Mouse (Mus musculus) hindbrain, postnatal 0 days (tissue): ENCODE measurements at regions not wholly inside any gene's neighbourhood (a gene's known extent, or its start where the extent isn't known, plus 50 kb on each side); places are given as distances from the start of the nearest gene placed in this dataset.

Experiments
- ATAC-seq: fragments of 200-750 bp; cut with Nextera tagmentation; 2 replicates; pipeline ENCODE4 v1.8.0; 2017; ENCODE audit warnings: mild to moderate bottlenecking, moderate TSS enrichment, moderate library complexity
- DNase-seq: peaks from one replicate; pipeline ENCODE4 v3.0.0-alpha.2; 2015; ENCODE audit warnings: low spot score
- H3K27ac ChIP-seq: fragments of 300-500 bp; sonication (generic); 2 replicates; pipeline ENCODE4 v1.5.1; 2014; ENCODE audit warnings: mild to moderate bottlenecking
- H3K27me3 ChIP-seq: fragments of 300-500 bp; sonication (generic); 2 replicates; pipeline ENCODE4 v1.6.1; 2014; ENCODE audit warnings: low read length, mixed read lengths; ENCODE audit not compliant: insufficient read depth
- H3K36me3 ChIP-seq: fragments of 300-500 bp; sonication (generic); 2 replicates; pipeline ENCODE4 v1.6.1; 2014; ENCODE audit warnings: low read length, mixed read lengths; ENCODE audit not compliant: insufficient read depth
- H3K4me1 ChIP-seq: fragments of 300-500 bp; sonication (generic); 2 replicates; pipeline ENCODE4 v1.6.1; 2014; ENCODE audit warnings: antibody characterized with exemption, low read length, mixed read lengths; ENCODE audit not compliant: insufficient read depth
- H3K4me2 ChIP-seq: fragments of 300-500 bp; sonication (generic); 2 replicates; pipeline ENCODE4 v1.6.1; 2014; ENCODE audit warnings: low read depth, mild to moderate bottlenecking, low read length, moderate library complexity, mixed read lengths
- H3K4me3 ChIP-seq: fragments of 300-500 bp; sonication (generic); 2 replicates; pipeline ENCODE4 v1.5.1; 2014; ENCODE audit warnings: low read length
- H3K9ac ChIP-seq: fragments of 300-500 bp; sonication (generic); replicated peaks from 2 replicates; pipeline ENCODE4 v1.6.1; 2014; ENCODE audit warnings: mild to moderate bottlenecking, low read length, moderate library complexity, mixed read lengths
- H3K9me3 ChIP-seq: fragments of 300-500 bp; sonication (generic); 2 replicates; pipeline ENCODE4 v1.6.1; 2016; ENCODE audit warnings: low read length, mixed read lengths
- CTCF ChIP-seq: IDR thresholded peaks from 2 replicates; pipeline ENCODE4 v1.5.1; 2016; ENCODE audit warnings: antibody characterized with exemption, control low read depth, low read depth
- WGBS: fragments of 180-500 bp; shearing (Covaris S2); extraction: QIAGEN DNeasy Blood & Tissue Kit; methylation state at CpG from one replicate; pipeline ENCODE4 v1.1.7; 2014; 5-methylcytosine and 5-hydroxymethylcytosine counted together

DNA sequence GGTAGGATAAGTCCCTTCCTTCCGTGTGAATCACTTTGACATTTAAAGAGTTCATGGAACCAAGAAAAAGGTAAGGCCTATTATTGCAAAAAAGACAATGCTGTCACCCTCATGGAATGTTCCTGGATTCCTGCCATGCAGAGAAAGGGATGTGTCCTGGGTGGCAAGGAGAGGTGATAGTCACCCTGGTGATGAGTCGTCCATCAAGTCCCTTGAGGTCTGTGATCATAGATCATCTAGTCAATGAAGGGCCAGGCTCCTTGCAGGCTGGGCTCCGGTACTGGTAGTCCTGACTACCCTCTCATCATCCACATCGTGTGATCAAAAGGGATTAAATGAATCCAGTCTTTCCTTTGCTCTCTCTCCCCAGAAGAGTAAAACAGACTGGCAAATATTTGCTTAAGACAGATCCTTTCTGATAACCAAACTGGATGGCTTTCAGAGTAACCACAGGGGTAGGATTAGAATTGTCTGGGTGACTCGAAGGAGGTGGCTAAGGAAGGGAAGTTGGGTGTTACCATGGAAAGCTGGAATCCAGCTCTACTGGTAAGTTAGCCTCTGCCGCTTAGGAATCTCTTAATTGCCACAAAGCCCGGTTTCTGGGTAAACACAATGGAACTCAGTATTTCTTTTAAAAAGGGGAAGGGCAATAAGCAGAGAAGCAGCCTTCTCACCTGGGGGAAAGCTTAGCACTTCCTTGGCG lies 253.2 kb downstream of the Ikzf2 start:
- H3K4me2 ChIP-seq = no peak overlapping the region
- WGBS = 61% methylated on average over 8 of the region's 8 CpGs
- no peaks in the 10 kb centered on the region for H3K27me3 ChIP-seq
- H3K9ac ChIP-seq = no peak overlapping the region
- no peak for DNase-seq
- H3K27ac ChIP-seq = no peak overlapping the region
- H3K36me3 ChIP-seq = no peaks in the 10 kb centered on the region
- ATAC-seq = no peak
- H3K9me3 ChIP-seq = no peaks in the 10 kb centered on the region
- TF ChIP-seq CTCF = no peak
- H3K4me1 ChIP-seq = no peaks in the 10 kb centered on the region
- H3K4me3 ChIP-seq = no peak overlapping the region

- Histone ChIP-seq H3K4me2 (no peak overlapping the region), H3K4me1 (no peaks in the 10 kb centered on the region), H3K9ac (no peak overlapping the region), H3K27me3 (no peaks in the 10 kb centered on the region), H3K4me3 (no peak overlapping the region), H3K9me3 (no peaks in the 10 kb centered on the region), H3K36me3 (no peaks in the 10 kb centered on the region), H3K27ac (no peak overlapping the region)
- ATAC-seq (no peak), DNase-seq (no peak)
- 57% methylated on average over 8 of the region's 8 CpGs for WGBS
- TF ChIP-seq CTCF = no peak
Observed at GRCm38 (mm10) chr1:69430683-69431407, 256.2 kb downstream of the Ikzf2 start.

GRCm38 (mm10) chr1:69429632-69430031 lies 257.4 kb downstream of the Ikzf2 start:
- ATAC-seq (no peak), DNase-seq (no peak)
- Histone ChIP-seq H3K9me3 (no peaks in the 10 kb centered on the region), H3K4me2 (no peak overlapping the region), H3K9ac (no peak overlapping the region), H3K27ac (no peak overlapping the region), H3K27me3 (no peaks in the 10 kb centered on the region), H3K4me1 (no peaks in the 10 kb centered on the region), H3K36me3 (no peaks in the 10 kb centered on the region), H3K4me3 (no peak overlapping the region)
- 42% methylated on average over 5 of the region's 5 CpGs for WGBS
- no peak for TF ChIP-seq CTCF

GRCm38 (mm10) chr1:69397676-69398075 lies 289.4 kb downstream of the Ikzf2 start:
- Histone ChIP-seq H3K27ac (no peak overlapping the region), H3K4me1 (no peaks in the 10 kb centered on the region), H3K27me3 (no peaks in the 10 kb centered on the region), H3K9me3 (peaks cover 16% of the 10 kb centered on the region; the same call in 1 of the 2 replicates), H3K36me3 (no peaks in the 10 kb centered on the region), H3K4me3 (no peak overlapping the region), H3K9ac (no peak overlapping the region), H3K4me2 (no peak overlapping the region)
- 80% methylated on average over 2 of the region's 2 CpGs for WGBS
- no peak for TF ChIP-seq CTCF
- ATAC-seq (no peak), DNase-seq (no peak)

GRCm38 (mm10) chr1:69382374-69382773 lies 274.5 kb upstream of the Erbb4 start:
- WGBS = 94% methylated on average over 1 of the region's 1 CpGs
- H3K27me3 ChIP-seq = no peaks in the 10 kb centered on the region
- H3K4me1 ChIP-seq = no peaks in the 10 kb centered on the region
- ATAC-seq (no peak), DNase-seq (no peak)
- no peak overlapping the region for H3K4me2 ChIP-seq
- peaks cover 5% of the 10 kb centered on the region; the same call in 1 of the 2 replicates for H3K9me3 ChIP-seq
- no peak for TF ChIP-seq CTCF
- H3K9ac ChIP-seq = no peak overlapping the region
- H3K27ac ChIP-seq = no peak overlapping the region
- no peaks in the 10 kb centered on the region for H3K36me3 ChIP-seq
- no peak overlapping the region for H3K4me3 ChIP-seq

GRCm38 (mm10) chr1:69379741-69380140 lies 271.9 kb upstream of the Erbb4 start:
- Histone ChIP-seq H3K9ac (no peak overlapping the region), H3K36me3 (no peaks in the 10 kb centered on the region), H3K9me3 (peaks cover 7% of the 10 kb centered on the region; the same call in 1 of the 2 replicates), H3K4me3 (no peak overlapping the region), H3K27me3 (no peaks in the 10 kb centered on the region), H3K27ac (no peak overlapping the region), H3K4me2 (no peak overlapping the region), H3K4me1 (no peaks in the 10 kb centered on the region)
- no peak for TF ChIP-seq CTCF
- 92% methylated on average over 7 of the region's 7 CpGs for WGBS
- ATAC-seq (no peak), DNase-seq (no peak)
